Mouse (Mus musculus) heart, adult 2 months (tissue): ENCODE data around the gene Dgkz. TPM values are rescaled to one million over a fixed set of nuclear protein-coding genes. Genes with fewer than 3 reads are reported as not detected.

Experiments used
- DNase-seq, 2 experiments: peaks; one replicate each; pipeline ENCODE4 v3.0.0; 2021
- H3K27ac ChIP-seq: fragments of 200-600 bp; 2 replicates; pipeline ENCODE4 v1.8.1; 2022
- H3K27me3 ChIP-seq: fragments of 200-500 bp; 2 replicates; pipeline ENCODE4 v1.6.1; 2012; ENCODE audit warnings: mild to moderate bottlenecking, low read length, inconsistent platforms, mixed read lengths; ENCODE audit not compliant: control insufficient read depth, insufficient read depth
- H3K36me3 ChIP-seq: fragments of 200-500 bp; 2 replicates; pipeline ENCODE4 v1.6.1; 2012; ENCODE audit warnings: low read length, inconsistent platforms; ENCODE audit not compliant: control insufficient read depth, insufficient read depth
- H3K4me1 ChIP-seq: fragments of 200-500 bp; 2 replicates; pipeline ENCODE4 v1.6.1; 2011; ENCODE audit warnings: low read length; ENCODE audit not compliant: control insufficient read depth, insufficient read depth
- H3K4me3 ChIP-seq: fragments of 200-600 bp; 2 replicates; pipeline ENCODE4 v1.8.1; 2022
- H3K79me2 ChIP-seq: fragments of 200-500 bp; replicated peaks from 2 replicates; pipeline ENCODE4 v1.6.1; 2012; ENCODE audit warnings: mild to moderate bottlenecking, inconsistent platforms, low read length, moderate library complexity, mixed read lengths; ENCODE audit not compliant: control insufficient read depth, insufficient read depth
- H3K9ac ChIP-seq: fragments of 200-500 bp; 2 replicates; pipeline ENCODE4 v1.6.1; 2012; ENCODE audit warnings: low read depth, mild to moderate bottlenecking, control low read depth, inconsistent platforms, low read length, mixed read lengths
- CTCF ChIP-seq: fragments of 200-600 bp; IDR thresholded peaks from 2 replicates; pipeline ENCODE4 v1.8.1; 2022; ENCODE audit warnings: antibody characterized with exemption, mild to moderate bottlenecking, moderate library complexity
- EP300 ChIP-seq: fragments of 200-500 bp; IDR thresholded peaks from 2 replicates; pipeline ENCODE4 v1.6.1; 2011; ENCODE audit warnings: low read depth, low read length, control low read depth; ENCODE audit not compliant: insufficient read depth
- POLR2A ChIP-seq: fragments of 200-500 bp; IDR thresholded peaks from 2 replicates; pipeline ENCODE4 v1.6.1; 2011; ENCODE audit warnings: mild to moderate bottlenecking, low read depth, low read length, control low read depth; ENCODE audit not compliant: insufficient read depth
- WGBS: fragments of 180-500 bp; shearing (Covaris S2); methylation state at CpG from one replicate; pipeline ENCODE4 v1.1.7; 2018; 5-methylcytosine and 5-hydroxymethylcytosine counted together
- intact Hi-C: fragments of 180-260 bp; cut with DNase I; formaldehyde crosslinking; loops from one replicate; pipeline ENCODE4 v1.15.1; 2025
- polyA plus RNA-seq: library from polyadenylated mRNA; depleted of rRNA; stranded (reverse); fragments of >200 nt; gene quantifications from 2 replicates; pipeline ENCODE4 v1.2.3, GENCODE M21; 2012
- total RNA-seq, 2 experiments: library from RNA; stranded (reverse); gene quantifications; 2 replicates each; pipeline ENCODE4 v1.2.3; 2021

Dgkz gene
- total and polyA plus RNA-seq, 3 experiments = 35.5 to 102 (median 37.5) TPM

GRCm38 (mm10) chr2:91932737-91933350 lies 42.8 kb downstream of the Dgkz start:
- no peaks in the 10 kb centered on the region for H3K4me1 ChIP-seq

GRCm38 (mm10) chr2:91932160-91932711 lies 43.4 kb downstream of the Dgkz start, which contains the start of gene Mdk:
Gene Mdk, minus strand, starts transcription at chr2:91932297.
- no peak for TF ChIP-seq EP300
- TF ChIP-seq CTCF = no peak
- TF ChIP-seq POLR2A = no peak
- peak within 1 kb of the TSS; percentile 29; the same call in 1 of the 2 replicates for H3K4me3 ChIP-seq
- intact Hi-C loops = no loop called here
- WGBS = 28% methylated on average over 15 of the region's 16 CpGs
- no peaks in the 10 kb centered on the region for H3K27me3 ChIP-seq
- H3K27ac ChIP-seq = no peak within 1 kb of the TSS
- peak within 1 kb of the TSS; percentile 62 for H3K9ac ChIP-seq
- peak; percentile 6 to 21 for DNase-seq
- H3K4me1 ChIP-seq = no peaks in the 10 kb centered on the region
- no peaks in the 10 kb centered on the region for H3K36me3 ChIP-seq
- no peaks in the 10 kb centered on the region for H3K79me2 ChIP-seq

More at GRCm38 (mm10) chr2:91932737-91933350, 42.8 kb downstream of the Dgkz start:
- Histone ChIP-seq H3K36me3 (no peaks in the 10 kb centered on the region), H3K9ac (no peak overlapping the region), H3K79me2 (no peaks in the 10 kb centered on the region), H3K27me3 (no peaks in the 10 kb centered on the region), H3K27ac (no peak overlapping the region), H3K4me3 (no peak overlapping the region)
- TF ChIP-seq CTCF (no peak), POLR2A (no peak), EP300 (no peak)
- peak in 1 of 2 experiments; percentile 2 for DNase-seq
- 40% methylated on average over 6 of the region's 6 CpGs for WGBS
- intact Hi-C loops = no loop called here

GRCm38 (mm10) chr2:91931328-91932159 lies 44.1 kb downstream of the Dgkz start:
- Histone ChIP-seq H3K4me1 (no peaks in the 10 kb centered on the region), H3K27me3 (no peaks in the 10 kb centered on the region), H3K4me3 (peak overlapping the region; percentile 29; the same call in 1 of the 2 replicates), H3K9ac (peak overlapping the region; percentile 62), H3K79me2 (no peaks in the 10 kb centered on the region), H3K36me3 (no peaks in the 10 kb centered on the region), H3K27ac (no peak overlapping the region)
- intact Hi-C loops = no loop called here
- peak; percentile 21 to 38 for DNase-seq
- 29% methylated on average over 49 of the region's 50 CpGs for WGBS
- TF ChIP-seq POLR2A = no peak
- no peak for TF ChIP-seq CTCF
- no peak for TF ChIP-seq EP300

GRCm38 (mm10) chr2:91930761-91931291 lies 44.8 kb downstream of the Dgkz start:
- no peak for TF ChIP-seq CTCF
- no peak for TF ChIP-seq POLR2A
- TF ChIP-seq EP300 = no peak
- no peak overlapping the region for H3K27ac ChIP-seq
- H3K36me3 ChIP-seq = no peaks in the 10 kb centered on the region
- DNase-seq = peak; percentile 4 to 19
- 47% methylated on average over 23 of the region's 23 CpGs for WGBS
- no peak overlapping the region; the same call in 1 of the 2 replicates for H3K9ac ChIP-seq
- H3K79me2 ChIP-seq = no peaks in the 10 kb centered on the region
- no peaks in the 10 kb centered on the region for H3K27me3 ChIP-seq
- intact Hi-C loops = no loop called here
- no peak overlapping the region; the same call in 1 of the 2 replicates for H3K4me3 ChIP-seq
- no peaks in the 10 kb centered on the region for H3K4me1 ChIP-seq

- 20% methylated on average over 12 of the region's 12 CpGs for WGBS
- DNase-seq = peak; percentile 23 to 38
These were observed 45.7 kb downstream of the Dgkz start for GRCm38 (mm10) chr2:91929936-91930335.

More at GRCm38 (mm10) chr2:91929936-91930335, 45.7 kb downstream of the Dgkz start:
- Histone ChIP-seq H3K79me2 (no peaks in the 10 kb centered on the region), H3K27me3 (no peaks in the 10 kb centered on the region), H3K4me3 (no peak overlapping the region), H3K4me1 (no peaks in the 10 kb centered on the region), H3K9ac (no peak overlapping the region), H3K36me3 (no peaks in the 10 kb centered on the region), H3K27ac (no peak overlapping the region)
- TF ChIP-seq CTCF = peak; percentile 78
- no peak for TF ChIP-seq POLR2A
- no peak for TF ChIP-seq EP300
- intact Hi-C loops = loop anchor here (10.0 kb wide), 1 partner anchor 325 kb away; no protein-coding TSS in a partner anchor
